In the genomic region with DNA sequence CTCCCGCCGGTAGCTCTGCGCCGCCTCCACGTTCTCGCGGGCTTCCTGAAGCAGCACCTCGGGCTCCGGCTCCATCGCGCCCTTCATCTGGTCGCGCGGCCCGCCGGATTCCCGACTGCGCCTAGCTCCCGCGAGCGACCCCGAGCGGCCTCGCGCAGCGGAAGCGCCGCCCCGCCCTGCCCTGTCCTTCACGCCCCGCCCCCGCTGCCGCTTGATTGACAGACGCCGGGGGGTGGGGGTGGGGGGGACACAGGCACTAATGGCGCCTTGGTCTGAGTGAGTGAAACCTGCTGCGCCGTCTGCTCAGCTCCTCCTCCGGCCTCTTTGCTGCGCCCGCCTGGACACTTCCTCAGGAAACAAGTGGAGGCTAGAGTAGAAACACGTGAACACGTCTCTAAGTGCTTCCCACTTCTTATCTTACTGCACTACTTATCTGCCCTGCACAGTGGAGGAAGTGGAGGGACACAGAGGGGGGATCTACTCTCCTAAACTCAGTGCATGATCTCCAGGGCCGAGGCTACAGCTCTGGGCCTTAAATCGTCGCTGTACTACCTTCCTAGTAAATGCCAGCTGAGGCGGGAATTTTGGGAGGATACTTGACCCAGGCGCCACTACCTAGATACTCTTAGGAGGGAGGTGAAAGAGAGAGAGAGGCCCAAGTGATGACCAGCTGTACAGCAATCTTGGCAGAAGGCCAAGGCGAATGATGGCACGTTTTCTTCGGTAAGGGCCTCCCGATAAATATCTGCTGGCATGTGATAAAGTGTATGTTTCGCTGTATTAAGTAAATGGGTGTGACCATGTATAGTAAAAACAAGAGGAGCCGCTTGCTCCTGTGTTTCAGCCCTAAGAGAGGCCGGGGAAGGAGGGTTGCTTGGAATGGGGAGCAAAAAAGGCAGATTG, we compare ENCODE assay signal across 8 mouse cellular contexts. TPM values are rescaled to one million over a fixed set of nuclear protein-coding genes. Genes with fewer than 3 reads are reported as not detected.
DNase-seq lines count a peak whose midpoint lies in the region; ATAC-seq and TF ChIP-seq lines count a peak whose summit lies in the region.

Crlf3 (minus strand) TSS at position 166 of the 903 bp plus-strand sequence.

- TF ChIP-seq POLR2A in MEL (IDR thresholded peaks at IDR 0.05; ENCODE audit: control insufficient read depth in 1 of 2, insufficient read depth in 1 of 2, low read depth in 1 of 2, low read length in 2 of 2, poor library complexity in 1 of 2), result peak; percentile 87 to 98; a peak in 3 of 4 replicates
- TF ChIP-seq POLR2A in cerebellum, adult 2 months (IDR thresholded peaks at IDR 0.05; ENCODE audit: borderline replicate concordance, insufficient read depth, low read length), result peak; percentile 77

- WGBS in cerebellum, adult 2 months, result 3% methylated on average over 55 of the region's 55 CpGs
- WGBS in hindbrain, embryonic 10.5 days, result 9% methylated on average over 55 of the region's 55 CpGs
- 2% methylated on average over 52 of the region's 55 CpGs for WGBS in lung, postnatal 0 days

- peak within 1 kb of the TSS; percentile 96 for H3K9ac ChIP-seq in MEL (ENCODE audit: control insufficient read depth, low read depth, low read length, poor library complexity, severe bottlenecking)
- H3K9ac ChIP-seq in lung, postnatal 0 days (replicated peaks; ENCODE audit: low read depth), result peak within 1 kb of the TSS; percentile 96

- H3K4me2 ChIP-seq in lung, postnatal 0 days (replicated peaks; ENCODE audit: low read depth, low read length), result peak within 1 kb of the TSS; percentile 74

- peak within 1 kb of the TSS; percentile 97 for H3K27ac ChIP-seq in MEL (ENCODE audit: control insufficient read depth, low read depth, low read length)
- peak within 1 kb of the TSS; percentile 86 for H3K27ac ChIP-seq in cerebellum, adult 2 months (ENCODE audit: insufficient read depth, low read length)
- H3K27ac ChIP-seq in hindbrain, embryonic 10.5 days, result peak within 1 kb of the TSS; percentile 97
- H3K27ac ChIP-seq in lung, postnatal 0 days (ENCODE audit: low read length), result peak within 1 kb of the TSS; percentile 97

- TF ChIP-seq CTCF in MEL (IDR thresholded peaks at IDR 0.05 in 2 of 3, conservative IDR thresholded peaks at IDR 0.05 in 1 of 3; ENCODE audit: control insufficient read depth in 1 of 3, insufficient read depth in 1 of 3, low read depth in 2 of 3, low read length in 3 of 3, poor library complexity in 1 of 3, severe bottlenecking in 1 of 3), result peak in 2 of 3 experiments; percentile 15 to 47; a peak in 3 of 6 replicates
- no peak for TF ChIP-seq CTCF in cerebellum, adult 2 months (IDR thresholded peaks at IDR 0.05; ENCODE audit: borderline replicate concordance, insufficient read depth, low read depth, low read length)
- peak; percentile 62 for TF ChIP-seq CTCF in lung, postnatal 0 days (IDR thresholded peaks at IDR 0.05)

- no peaks in the 10 kb centered on the region for H3K27me3 ChIP-seq in MEL (ENCODE audit: control insufficient read depth in 1 of 2, insufficient read depth in 2 of 2, low read length in 2 of 2)
- H3K27me3 ChIP-seq in cerebellum, adult 2 months (ENCODE audit: control insufficient read depth, insufficient read depth, low read length), result no peaks in the 10 kb centered on the region
- no peaks in the 10 kb centered on the region for H3K27me3 ChIP-seq in hindbrain, embryonic 10.5 days (ENCODE audit: insufficient read depth, poor library complexity, severe bottlenecking)
- H3K27me3 ChIP-seq in lung, postnatal 0 days (replicated peaks; ENCODE audit: insufficient read depth, low read length), result no peaks in the 10 kb centered on the region

- peaks cover 34 to 39% of the 10 kb centered on the region in 2 experiments for H3K4me1 ChIP-seq in MEL (ENCODE audit: control insufficient read depth in 1 of 2, insufficient read depth in 2 of 2, low read length in 2 of 2)
- no peaks in the 10 kb centered on the region for H3K4me1 ChIP-seq in cerebellum, adult 2 months (ENCODE audit: control insufficient read depth, insufficient read depth, low read length)
- H3K4me1 ChIP-seq in hindbrain, embryonic 10.5 days (replicated peaks), result peaks cover 22% of the 10 kb centered on the region
- H3K4me1 ChIP-seq in lung, postnatal 0 days (ENCODE audit: insufficient read depth, low read depth, low read length), result peaks cover 7% of the 10 kb centered on the region; the same call in 1 of the 2 replicates

- TF ChIP-seq RAD21 in MEL (IDR thresholded peaks at IDR 0.05; ENCODE audit: low read depth, low read length), result no peak

- peak; percentile 95 to 97 for TF ChIP-seq EP300 in MEL (IDR thresholded peaks at IDR 0.05; ENCODE audit: low read depth in 1 of 2, low read length in 2 of 2)
- peak; percentile 92 for TF ChIP-seq EP300 in lung, postnatal 0 days (IDR thresholded peaks at IDR 0.05)

- peak; percentile 96 for ATAC-seq in lung, postnatal 0 days

- peak within 1 kb of the TSS; percentile 79 to 98 for H3K4me3 ChIP-seq in MEL (ENCODE audit: control insufficient read depth in 1 of 2, insufficient read depth in 1 of 2, low read depth in 2 of 2, low read length in 2 of 2)
- H3K4me3 ChIP-seq in cerebellum, adult 2 months (replicated peaks; ENCODE audit: insufficient read depth, low read depth, low read length), result peak within 1 kb of the TSS; percentile 82
- H3K4me3 ChIP-seq in hindbrain, embryonic 10.5 days, result peak within 1 kb of the TSS; percentile 93
- H3K4me3 ChIP-seq in lung, postnatal 0 days (ENCODE audit: low read depth, low read length), result peak within 1 kb of the TSS; percentile 95

- peaks cover 0 to 50% of the 10 kb centered on the region in 2 experiments; a peak in 3 of 4 replicates for H3K36me3 ChIP-seq in MEL (ENCODE audit: control insufficient read depth in 1 of 2, insufficient read depth in 2 of 2, low read length in 2 of 2)
- no peaks in the 10 kb centered on the region for H3K36me3 ChIP-seq in hindbrain, embryonic 10.5 days
- no peaks in the 10 kb centered on the region for H3K36me3 ChIP-seq in lung, postnatal 0 days (ENCODE audit: insufficient read depth, low read length)

- H3K79me2 ChIP-seq in MEL (ENCODE audit: control insufficient read depth, insufficient read depth, low read length, poor library complexity), result peaks cover 31% of the 10 kb centered on the region

- peak; percentile 99 for DNase-seq in MEL (ENCODE audit: low read depth, low spot score)
- peak; percentile 92 for DNase-seq in cerebellum, adult 2 months
- DNase-seq in forelimb bud, embryonic 11.5 days (ENCODE audit: low read depth, low spot score), result peak; percentile 88
- peak; percentile 94 for DNase-seq in hindbrain, embryonic 10.5 days (ENCODE audit: low spot score)
- peak; percentile 95 for DNase-seq in layer of hippocampus, adult 9-11 months
- DNase-seq in lung, postnatal 0 days (ENCODE audit: low spot score), result peak; percentile 98
- peak; percentile 93 for DNase-seq in ovary, postnatal 14 days (ENCODE audit: low spot score)
- DNase-seq in thymus, postnatal 14 days, result peak; percentile 97

- H3K9me3 ChIP-seq in MEL (replicated peaks; ENCODE audit: insufficient read depth, low read length), result no peaks in the 10 kb centered on the region
- H3K9me3 ChIP-seq in hindbrain, embryonic 10.5 days, result no peaks in the 10 kb centered on the region
- H3K9me3 ChIP-seq in lung, postnatal 0 days (ENCODE audit: low read length), result no peaks in the 10 kb centered on the region

TF ChIP-seq in MEL, 35 proteins besides CTCF, POLR2A, EP300 and RAD21 (continues in another document):
- TF ChIP-seq MYC (IDR thresholded peaks at IDR 0.05; ENCODE audit: low read depth, low read length) (peak; percentile 93), GABPA (IDR thresholded peaks at IDR 0.05; ENCODE audit: low read depth, low read length) (peak; percentile 64; the same call in 1 of the 2 replicates), ZNF384 (IDR thresholded peaks at IDR 0.05; ENCODE audit: low read depth, low read length) (no peak; the same call in 1 of the 2 replicates), NELFE (IDR thresholded peaks at IDR 0.05; ENCODE audit: low read depth, low read length) (peak; percentile 82), CHD2 (IDR thresholded peaks at IDR 0.05; ENCODE audit: low read length) (peak; percentile 69; the same call in 1 of the 2 replicates), SIN3A (IDR thresholded peaks at IDR 0.05; ENCODE audit: low read length) (peak; percentile 99), USF2 (IDR thresholded peaks at IDR 0.05; ENCODE audit: borderline replicate concordance in 1 of 2, insufficient read depth in 1 of 2, low read depth in 1 of 2, low read length in 2 of 2) (no peak), TCF12 (IDR thresholded peaks at IDR 0.05; ENCODE audit: low read depth, low read length) (peak; percentile 97), JUND (IDR thresholded peaks at IDR 0.05; ENCODE audit: low read depth, low read length) (peak; percentile 62; the same call in 1 of the 2 replicates), GATA1 (IDR thresholded peaks at IDR 0.05; ENCODE audit: low read depth, low read length) (peak; percentile 98), ETS1 (IDR thresholded peaks at IDR 0.05; ENCODE audit: low read depth, low read length) (peak; percentile 93), MAFK (IDR thresholded peaks at IDR 0.05; ENCODE audit: borderline replicate concordance, low read depth, low read length) (peak; percentile 75), MEF2A (IDR thresholded peaks at IDR 0.05; ENCODE audit: extremely low read depth, insufficient replicate concordance, low read depth, low read length, poor library complexity, severe bottlenecking) (no peak; the same call in none of the 2 replicates), ZMIZ1 (IDR thresholded peaks at IDR 0.05; ENCODE audit: low read depth, low read length) (peak; percentile 64; the same call in 1 of the 2 replicates), POLR2AphosphoS5 (IDR thresholded peaks at IDR 0.05; ENCODE audit: borderline replicate concordance, low read depth, low read length) (no peak), MAX (IDR thresholded peaks at IDR 0.05; ENCODE audit: low read length) (peak; percentile 93), E2F4 (IDR thresholded peaks at IDR 0.05; ENCODE audit: borderline replicate concordance, low read depth, low read length) (peak; percentile 64; the same call in 1 of the 2 replicates), RCOR1 (IDR thresholded peaks at IDR 0.05; ENCODE audit: low read depth, low read length) (peak; percentile 94), POLR2AphosphoS2 (IDR thresholded peaks at IDR 0.05; ENCODE audit: low read length) (peak; percentile 58), ZC3H11A (IDR thresholded peaks at IDR 0.05; ENCODE audit: low read depth, low read length) (no peak; the same call in 1 of the 2 replicates), ELF1 (IDR thresholded peaks at IDR 0.05; ENCODE audit: low read depth, low read length) (peak; percentile 68; the same call in 1 of the 2 replicates)

RNA-seq across cellular contexts. Expression of gene Crlf3, which starts in this region (rescaled TPM):
- 104 and 107 TPM in 2 replicates for total RNA-seq in MEL (2012; rRNA removed)
- polyA plus RNA-seq in MEL (2012; ENCODE audit: insufficient read depth in 1 of 2, insufficient read length in 2 of 2, low read depth in 1 of 2, low replicate concordance in 2 of 2, missing spikeins in 1 of 2), result 10 to 100 TPM in 1 of 2 experiments, not detected in 1; 71.7 TPM
- polyA plus RNA-seq in cerebellum, adult 2 months (2012; rRNA removed), result 26.2 and 27.0 TPM in 2 replicates
- polyA plus RNA-seq in hindbrain, embryonic 10.5 days (2016; fragmentation: Nextera tagmentation; extraction: Ambion mirVana), result 24.5 and 38.0 TPM in 2 replicates
- 40.8 and 42.4 TPM in 2 replicates for polyA plus RNA-seq in lung, postnatal 0 days (2015; fragmentation: Nextera tagmentation; extraction: Ambion mirVana)

Comparison
In these comparisons a context has a peak if more than half of its experiments do, and no peak if none do; other contexts are left out.
1. Peak in every context shown above with its lines: DNase-seq, ATAC-seq, H3K4me3 ChIP-seq and H3K27ac ChIP-seq.